Mouse (Mus musculus): Measurements from ENCODE around the gene Acvr1.

Acvr1 gene

GRCm38 (mm10) chr2:58567066-58567810 lies at the start of gene Acvr1, which contains the start of gene Upp2:
Acvr1 (minus strand) TSS chr2:58567157.
Upp2 (plus strand) TSS chr2:58567298.
- DNase-seq (ENCODE audit: low read depth, low spot score), result peak; percentile 60

- no peak for DNase-seq (ENCODE audit: low read depth, low spot score)
Measured at GRCm38 (mm10) chr2:58615766-58616165, 48.8 kb upstream of the Acvr1 start.

- no peak for DNase-seq (ENCODE audit: low read depth, low spot score)
Measured at GRCm38 (mm10) chr2:58614851-58615250, 47.9 kb upstream of the Acvr1 start.

- DNase-seq (ENCODE audit: low read depth, low spot score), result no peak
Measured at GRCm38 (mm10) chr2:58613720-58614119, 46.8 kb upstream of the Acvr1 start.

- no peak for DNase-seq (ENCODE audit: low read depth, low spot score)
Measured at GRCm38 (mm10) chr2:58604791-58605190, 37.8 kb upstream of the Acvr1 start.

GRCm38 (mm10) chr2:58603379-58603778 lies 36.4 kb upstream of the Acvr1 start:
- no peak for DNase-seq (ENCODE audit: low read depth, low spot score)

- DNase-seq (ENCODE audit: low read depth, low spot score), result no peak
Measured at GRCm38 (mm10) chr2:58601382-58601781, 34.4 kb upstream of the Acvr1 start.

GRCm38 (mm10) chr2:58599639-58600038 lies 32.7 kb upstream of the Acvr1 start:
- no peak for DNase-seq (ENCODE audit: low read depth, low spot score)

GRCm38 (mm10) chr2:58597556-58597955 lies 30.6 kb upstream of the Acvr1 start:
- DNase-seq (ENCODE audit: low read depth, low spot score), result no peak

GRCm38 (mm10) chr2:58596774-58597342 lies 29.9 kb upstream of the Acvr1 start:
- DNase-seq (ENCODE audit: low read depth, low spot score), result no peak

- DNase-seq (ENCODE audit: low read depth, low spot score), result no peak
Measured at GRCm38 (mm10) chr2:58595350-58595749, 28.4 kb upstream of the Acvr1 start.

GRCm38 (mm10) chr2:58590055-58590454 lies 23.1 kb upstream of the Acvr1 start:
- DNase-seq (ENCODE audit: low read depth, low spot score), result no peak

- no peak for DNase-seq (ENCODE audit: low read depth, low spot score)
Measured at GRCm38 (mm10) chr2:58589637-58590036, 22.7 kb upstream of the Acvr1 start.

GRCm38 (mm10) chr2:58586311-58586710 lies 19.4 kb upstream of the Acvr1 start:
- DNase-seq (ENCODE audit: low read depth, low spot score), result no peak

GRCm38 (mm10) chr2:58574167-58574566 lies 7.2 kb upstream of the Acvr1 start:
- no peak for DNase-seq (ENCODE audit: low read depth, low spot score)

- DNase-seq (ENCODE audit: low read depth, low spot score), result no peak
Measured at GRCm38 (mm10) chr2:58568841-58569645, 2.1 kb upstream of the Acvr1 start.

- DNase-seq (ENCODE audit: low read depth, low spot score), result no peak
Measured at GRCm38 (mm10) chr2:58567866-58568719, 1.1 kb upstream of the Acvr1 start.

GRCm38 (mm10) chr2:58566410-58567065 lies 419 bp downstream of the Acvr1 start:
- peak; percentile 42 for DNase-seq (ENCODE audit: low read depth, low spot score)

GRCm38 (mm10) chr2:58566049-58566409 lies 928 bp downstream of the Acvr1 start:
- DNase-seq (ENCODE audit: low read depth, low spot score), result no peak

GRCm38 (mm10) chr2:58565267-58565666 lies 1.7 kb downstream of the Acvr1 start:
- DNase-seq (ENCODE audit: low read depth, low spot score), result no peak

- no peak for DNase-seq (ENCODE audit: low read depth, low spot score)
Measured at GRCm38 (mm10) chr2:58562137-58562536, 4.8 kb downstream of the Acvr1 start.

Data from CD4-positive helper T cell, adult 2 months (primary cell).